Mouse (Mus musculus): ENCODE measurements around the gene Snx25.
"Not testable (repeated sequence)": the region's sequence is repeated elsewhere in the genome, so short reads cannot be mapped to it uniquely, and the experiment has no call there.

Snx25 gene

GRCm38 (mm10) chr8:46137336-46137735, 14.6 kb downstream of the Snx25 start:
- no peak for DNase-seq (ENCODE audit: low spot score in 2 of 2)

GRCm38 (mm10) chr8:46135546-46135945, 16.4 kb downstream of the Snx25 start:
- DNase-seq (ENCODE audit: low spot score in 2 of 2) = not testable (repeated sequence)

- no peak for DNase-seq (ENCODE audit: low spot score in 2 of 2)
Observed at GRCm38 (mm10) chr8:46130426-46130825, 21.5 kb downstream of the Snx25 start.

GRCm38 (mm10) chr8:46122498-46122897, 29.5 kb downstream of the Snx25 start:
- DNase-seq (ENCODE audit: low spot score in 2 of 2) = no peak

- DNase-seq (ENCODE audit: low spot score in 2 of 2) = no peak
Observed at GRCm38 (mm10) chr8:46119176-46119575, 32.8 kb downstream of the Snx25 start.

- no peak for DNase-seq (ENCODE audit: low spot score in 2 of 2)
Observed at GRCm38 (mm10) chr8:46117172-46117571, 34.8 kb downstream of the Snx25 start.

- DNase-seq (ENCODE audit: low spot score in 2 of 2) = not testable (repeated sequence)
Observed at GRCm38 (mm10) chr8:46113421-46114170, 38.4 kb downstream of the Snx25 start.

- DNase-seq (ENCODE audit: low spot score in 2 of 2) = no peak
Observed at GRCm38 (mm10) chr8:46107690-46108089, 44.3 kb downstream of the Snx25 start.

- DNase-seq (ENCODE audit: low spot score in 2 of 2) = no peak
Observed at GRCm38 (mm10) chr8:46103434-46103833, 48.5 kb downstream of the Snx25 start.

- no peak for DNase-seq (ENCODE audit: low spot score in 2 of 2)
Observed at GRCm38 (mm10) chr8:46092667-46093360, 59.1 kb downstream of the Snx25 start.

GRCm38 (mm10) chr8:46083141-46083540, 68.8 kb downstream of the Snx25 start:
- DNase-seq (ENCODE audit: low spot score in 2 of 2) = no peak

GRCm38 (mm10) chr8:46081030-46081429, 70.9 kb downstream of the Snx25 start:
- DNase-seq (ENCODE audit: low spot score in 2 of 2) = no peak

GRCm38 (mm10) chr8:46078866-46079265, 73.1 kb downstream of the Snx25 start:
- no peak for DNase-seq (ENCODE audit: low spot score in 2 of 2)

- no peak for DNase-seq (ENCODE audit: low spot score in 2 of 2)
Observed at GRCm38 (mm10) chr8:46075223-46075622, 76.7 kb downstream of the Snx25 start.

GRCm38 (mm10) chr8:46073540-46074140, 78.3 kb downstream of the Snx25 start:
- DNase-seq (ENCODE audit: low spot score in 2 of 2) = no peak

- DNase-seq (ENCODE audit: low spot score in 2 of 2) = no peak
Observed at GRCm38 (mm10) chr8:46072798-46073197, 79.2 kb downstream of the Snx25 start.

- no peak for DNase-seq (ENCODE audit: low spot score in 2 of 2)
Observed at GRCm38 (mm10) chr8:46040260-46040659, 111.7 kb downstream of the Snx25 start.

GRCm38 (mm10) chr8:46039666-46040065, 112.3 kb downstream of the Snx25 start:
- no peak for DNase-seq (ENCODE audit: low spot score in 2 of 2)

GRCm38 (mm10) chr8:46036217-46036616, 115.7 kb downstream of the Snx25 start:
- DNase-seq (ENCODE audit: low spot score in 2 of 2) = no peak

- no peak for DNase-seq (ENCODE audit: low spot score in 2 of 2)
Observed at GRCm38 (mm10) chr8:46024392-46024791, 127.6 kb downstream of the Snx25 start.

GRCm38 (mm10) chr8:46022758-46023157, 129.2 kb downstream of the Snx25 start:
- no peak for DNase-seq (ENCODE audit: low spot score in 2 of 2)

GRCm38 (mm10) chr8:46022203-46022602, 129.8 kb downstream of the Snx25 start:
- DNase-seq (ENCODE audit: low spot score in 2 of 2) = no peak
